Mouse (Mus musculus): Measurements from ENCODE around the gene Rrp12.
"Not testable (repeated sequence)": the region's sequence is repeated elsewhere in the genome, so short reads cannot be mapped to it uniquely, and the experiment has no call there.

The Rrp12 gene

DNA sequence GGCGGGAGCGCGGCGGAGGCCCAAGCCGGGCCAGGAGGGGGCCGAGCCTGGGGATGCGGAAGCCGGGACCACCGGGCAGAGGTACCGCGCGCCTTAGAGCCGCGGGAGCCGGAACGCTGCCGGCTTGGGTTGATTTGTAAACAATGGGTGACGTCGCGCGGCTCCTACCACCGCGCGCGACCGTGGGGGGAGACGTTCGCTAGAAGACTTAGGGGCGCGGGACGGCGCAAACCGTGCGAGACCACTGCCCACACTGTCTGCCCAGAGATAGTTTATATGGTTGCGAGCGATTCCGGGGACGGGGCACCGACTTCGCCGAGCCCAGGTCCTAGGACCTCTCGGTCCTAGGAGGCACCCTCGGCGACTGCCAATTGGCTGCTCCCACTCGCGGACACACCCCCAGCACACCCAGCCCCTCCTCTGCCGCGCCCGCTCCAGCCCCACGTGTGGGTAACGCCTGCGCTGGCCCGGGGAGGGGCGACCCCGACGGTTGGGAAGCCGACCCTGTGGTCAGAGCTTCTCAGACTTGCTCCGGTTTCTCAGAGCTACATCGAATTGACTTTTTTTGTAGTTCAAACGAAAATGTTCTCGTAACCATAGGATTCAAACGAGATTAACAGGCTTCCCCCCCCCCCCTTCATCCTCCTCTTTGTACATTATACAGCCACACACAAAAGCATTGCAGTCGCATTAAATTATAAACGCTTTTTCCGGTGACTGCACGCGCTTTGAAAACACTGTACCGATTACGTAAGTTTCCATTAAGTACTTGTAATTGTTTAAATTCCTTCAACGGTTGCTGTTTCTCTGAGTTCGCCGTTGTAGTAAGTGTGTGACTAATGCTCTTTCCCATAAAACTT, 47.8 kb downstream of the Rrp12 start, which contains the start of gene Frat2:
Gene Frat2, minus strand, starts transcription at position 141 of the 860 bp plus-strand sequence.
- DNase-seq (ENCODE audit: low spot score in 2 of 2) = peak; percentile 77 to 81

- DNase-seq (ENCODE audit: low spot score in 2 of 2) = not testable (repeated sequence)
Measured at GRCm38 (mm10) chr19:41847614-41847991, 48.4 kb downstream of the Rrp12 start.

GRCm38 (mm10) chr19:41847091-41847581, 48.8 kb downstream of the Rrp12 start:
- DNase-seq (ENCODE audit: low spot score in 2 of 2) = peak in 1 of 2 experiments; percentile 48

DNA sequence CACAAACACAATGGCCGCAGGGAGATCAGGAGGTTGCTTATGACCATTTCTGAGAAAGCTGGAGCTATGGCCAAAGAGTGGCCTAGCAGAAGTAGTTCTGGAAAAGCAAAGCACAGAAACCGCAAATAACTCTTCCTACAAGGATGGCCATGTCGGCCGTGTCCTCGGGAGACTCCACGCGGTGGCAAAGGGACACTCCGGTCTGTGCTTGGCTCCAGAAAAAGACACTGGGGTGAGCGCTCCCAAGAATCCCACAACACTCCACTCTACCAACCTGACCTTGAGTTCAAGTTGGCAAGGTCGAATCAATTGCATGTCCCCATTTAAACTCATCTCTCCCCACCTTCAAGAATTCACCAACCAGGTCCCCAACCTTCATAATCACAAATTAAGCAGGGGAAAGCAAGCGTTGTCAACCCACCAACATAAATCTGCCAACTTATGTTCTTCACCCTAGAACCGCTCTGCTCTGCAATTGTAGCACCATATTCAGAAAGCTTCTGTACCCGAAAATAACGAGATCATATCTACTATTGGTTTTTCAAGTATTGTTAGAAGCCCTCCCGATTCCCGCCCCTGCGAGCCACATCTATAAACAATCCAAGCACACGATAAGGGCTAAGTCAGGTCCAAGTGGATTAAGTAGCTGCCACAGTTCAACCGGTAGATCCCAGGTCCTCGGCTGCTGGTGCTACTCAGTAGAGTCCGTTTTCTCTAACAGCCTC, 49.4 kb downstream of the Rrp12 start:
- no peak for DNase-seq (ENCODE audit: low spot score in 2 of 2)

GRCm38 (mm10) chr19:41844345-41844744, 51.6 kb downstream of the Rrp12 start:
- no peak for DNase-seq (ENCODE audit: low spot score in 2 of 2)

DNA sequence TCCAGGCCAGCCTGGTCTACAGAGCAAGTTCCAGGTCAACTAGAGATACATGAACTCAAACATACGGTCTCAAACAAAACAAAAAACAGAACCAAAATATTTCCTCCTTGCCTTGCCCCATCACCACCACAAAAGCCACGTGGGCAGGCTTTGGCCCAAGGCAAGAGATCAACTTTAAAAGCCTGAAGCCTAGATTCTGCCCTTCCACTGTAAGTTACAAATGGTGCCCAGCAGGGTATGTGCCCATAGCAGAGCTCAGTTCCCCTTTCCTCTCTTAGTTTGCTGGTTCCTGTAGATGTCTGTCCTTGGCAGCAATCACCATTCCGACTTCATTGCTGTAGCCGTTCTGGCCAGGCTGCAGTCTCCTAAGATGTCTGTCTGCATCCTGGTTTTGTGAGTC, 53.3 kb downstream of the Rrp12 start:
- DNase-seq (ENCODE audit: low spot score in 2 of 2) = no peak

DNA sequence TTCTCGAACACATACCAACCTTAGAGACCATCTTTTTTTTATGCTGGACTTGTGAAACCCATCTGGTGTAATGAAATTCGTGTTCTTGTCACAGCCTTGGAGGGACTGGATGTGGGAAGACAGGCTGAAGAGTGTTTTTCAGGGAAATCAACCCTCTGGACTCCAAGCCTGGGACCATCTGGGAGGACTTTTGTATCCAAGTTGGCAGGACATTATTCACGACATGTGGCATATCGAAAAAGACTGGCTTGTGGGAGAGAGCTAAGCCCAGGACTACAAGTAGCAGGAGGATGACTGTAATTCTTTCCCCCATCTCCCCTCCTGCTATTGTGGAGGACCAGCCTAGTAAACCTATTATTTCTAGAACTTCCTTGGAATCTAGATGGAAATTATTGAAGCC, 53.8 kb downstream of the Rrp12 start:
- DNase-seq (ENCODE audit: low spot score in 2 of 2) = no peak

DNA sequence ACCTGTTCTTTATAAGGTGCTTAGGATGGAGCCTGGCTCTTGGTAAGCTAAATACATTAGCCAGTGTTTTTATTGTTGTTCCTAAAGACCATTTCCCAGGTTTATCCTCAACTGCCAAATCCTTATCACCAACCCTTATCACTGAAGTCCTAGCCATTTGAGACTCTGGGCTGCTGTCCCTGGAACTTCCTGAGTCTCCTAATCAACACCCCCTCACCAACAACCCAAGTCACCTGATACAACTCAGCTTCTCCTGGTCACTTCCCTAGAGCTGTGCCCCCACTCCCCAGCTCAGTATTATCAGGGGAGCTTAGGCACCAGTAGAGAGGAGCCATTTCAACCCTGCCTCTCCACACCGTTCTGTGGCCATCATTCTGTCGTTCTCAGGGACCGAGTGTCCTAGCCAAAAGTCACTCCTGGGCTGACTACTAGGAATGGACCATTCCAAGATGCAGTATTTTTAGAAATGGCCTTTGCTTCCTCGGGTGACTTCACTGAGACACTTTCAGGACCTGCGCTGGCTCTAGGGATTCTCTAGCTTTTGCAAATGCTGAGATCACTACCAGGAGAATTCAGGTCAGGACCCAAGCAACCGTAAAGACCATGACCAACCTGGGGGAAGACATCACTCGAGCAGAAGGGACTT, 54.7 kb downstream of the Rrp12 start:
- DNase-seq (ENCODE audit: low spot score in 2 of 2) = no peak

DNA sequence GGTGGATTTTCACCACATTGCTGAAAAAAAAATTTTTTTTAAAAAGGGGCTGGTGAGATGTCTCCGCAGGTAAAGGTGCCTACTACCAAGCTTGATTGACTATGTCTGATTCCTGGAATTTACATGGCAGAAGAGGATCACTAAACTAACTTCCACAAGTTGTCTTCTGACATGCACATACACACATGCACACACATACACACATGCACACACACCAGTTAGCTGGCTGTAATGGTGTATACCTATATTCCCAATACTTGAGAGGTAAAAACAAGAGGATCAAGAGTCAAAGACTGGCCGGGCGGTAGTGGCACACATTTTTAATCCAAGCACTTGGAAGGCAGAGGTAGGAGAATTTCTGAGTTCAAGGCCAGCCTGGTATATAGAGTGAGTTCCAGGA, 56.3 kb downstream of the Rrp12 start:
- no peak for DNase-seq (ENCODE audit: low spot score in 2 of 2)

DNA sequence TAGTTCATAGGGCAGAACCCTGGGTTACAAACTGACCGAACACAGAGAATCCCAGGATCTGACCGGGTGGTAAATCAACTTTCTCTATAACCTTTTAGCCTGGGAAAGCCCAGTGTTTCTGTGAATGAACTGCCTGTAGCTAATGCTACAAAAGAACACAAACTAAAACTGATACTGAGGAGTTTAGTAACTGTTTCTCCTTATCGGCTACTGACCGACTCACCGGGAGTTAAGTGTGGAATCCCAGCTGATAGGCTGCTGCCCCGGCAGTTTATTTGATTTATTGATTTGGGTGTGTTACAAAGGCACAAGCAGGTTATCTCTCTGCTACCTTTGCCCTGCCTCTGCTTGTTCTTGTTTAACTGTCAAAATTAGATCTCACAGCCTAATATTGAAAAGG, 57.2 kb downstream of the Rrp12 start:
- DNase-seq (ENCODE audit: low spot score in 2 of 2) = no peak

- no peak for DNase-seq (ENCODE audit: low spot score in 2 of 2)
Measured at GRCm38 (mm10) chr19:41837917-41838261, 58.1 kb downstream of the Rrp12 start.

DNA sequence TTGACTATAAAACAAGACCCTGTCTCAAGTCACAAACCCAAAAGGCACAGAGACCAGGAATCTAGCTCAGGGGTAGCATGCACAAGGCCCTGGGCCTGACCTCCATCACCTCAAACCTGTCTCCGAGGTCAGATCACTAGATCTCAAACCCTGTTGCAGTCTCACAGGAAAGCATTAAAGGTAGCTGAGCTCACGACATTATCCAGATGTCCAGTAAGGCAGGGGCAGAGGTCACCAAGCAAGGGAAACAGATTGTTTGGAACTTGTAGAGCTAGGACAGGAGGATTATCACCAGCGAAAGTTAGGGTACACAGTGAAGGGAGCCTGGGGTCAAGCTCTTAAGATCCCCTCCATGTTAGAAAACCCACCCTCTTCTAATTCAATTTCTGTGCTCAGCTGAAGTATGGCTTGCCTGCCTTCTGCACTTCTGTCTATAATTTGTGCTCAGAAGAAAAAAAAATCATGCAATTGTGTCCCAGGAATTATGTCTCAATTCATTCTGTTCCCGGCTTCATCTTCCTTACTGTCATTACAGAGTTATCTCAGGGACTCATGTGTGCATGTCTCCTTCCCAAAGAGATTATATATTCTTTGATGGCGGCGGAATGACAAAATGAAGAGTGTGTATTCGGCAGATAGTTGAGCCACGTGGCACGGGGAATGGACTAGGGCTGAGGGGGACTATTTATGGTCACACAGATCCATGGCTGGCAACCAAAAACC, 58.6 kb downstream of the Rrp12 start:
- DNase-seq (ENCODE audit: low spot score in 2 of 2) = no peak

DNA sequence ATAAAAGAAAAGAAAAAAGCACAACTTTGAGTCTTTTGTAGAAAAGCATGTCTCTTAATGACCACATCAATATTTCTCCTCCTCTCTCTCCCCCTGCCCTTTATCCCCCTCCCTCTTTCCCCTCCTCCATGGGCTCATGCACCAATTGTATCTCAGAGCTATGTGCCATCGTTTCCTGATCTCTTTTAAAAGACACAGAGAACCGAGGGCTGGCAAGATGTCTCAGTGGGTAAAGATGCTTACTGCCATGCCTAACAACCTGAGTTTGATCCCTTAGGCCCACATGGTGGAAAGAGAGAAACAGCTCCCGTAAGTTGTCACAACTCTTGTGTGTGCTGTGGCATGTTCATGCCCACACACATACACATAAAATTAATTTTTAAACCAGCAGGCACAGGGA, 59.3 kb downstream of the Rrp12 start:
- no peak for DNase-seq (ENCODE audit: low spot score in 2 of 2)

GRCm38 (mm10) chr19:41835816-41836215, 60.2 kb downstream of the Rrp12 start:
- DNase-seq (ENCODE audit: low spot score in 2 of 2) = peak in 1 of 2 experiments; percentile 28

DNA sequence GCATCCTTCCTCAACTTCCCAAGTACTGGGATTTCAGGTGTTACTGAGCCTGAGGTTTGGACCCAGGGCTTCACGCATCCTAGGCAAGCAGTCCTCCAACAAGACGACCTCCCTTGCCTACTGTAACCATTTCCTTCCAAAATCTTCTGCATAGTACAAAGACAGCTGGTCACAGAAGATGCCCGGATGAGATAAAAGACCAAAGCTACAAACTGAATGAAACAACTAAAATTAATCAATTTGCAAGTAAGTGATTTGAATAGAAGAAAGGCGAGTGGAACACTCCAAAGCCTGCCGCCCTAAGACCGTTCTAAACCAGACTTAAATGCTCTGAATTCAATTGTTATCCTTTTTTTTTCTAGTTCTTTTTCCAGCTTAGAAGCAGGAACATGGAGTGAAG, 60.6 kb downstream of the Rrp12 start:
- DNase-seq (ENCODE audit: low spot score in 2 of 2) = no peak

DNA sequence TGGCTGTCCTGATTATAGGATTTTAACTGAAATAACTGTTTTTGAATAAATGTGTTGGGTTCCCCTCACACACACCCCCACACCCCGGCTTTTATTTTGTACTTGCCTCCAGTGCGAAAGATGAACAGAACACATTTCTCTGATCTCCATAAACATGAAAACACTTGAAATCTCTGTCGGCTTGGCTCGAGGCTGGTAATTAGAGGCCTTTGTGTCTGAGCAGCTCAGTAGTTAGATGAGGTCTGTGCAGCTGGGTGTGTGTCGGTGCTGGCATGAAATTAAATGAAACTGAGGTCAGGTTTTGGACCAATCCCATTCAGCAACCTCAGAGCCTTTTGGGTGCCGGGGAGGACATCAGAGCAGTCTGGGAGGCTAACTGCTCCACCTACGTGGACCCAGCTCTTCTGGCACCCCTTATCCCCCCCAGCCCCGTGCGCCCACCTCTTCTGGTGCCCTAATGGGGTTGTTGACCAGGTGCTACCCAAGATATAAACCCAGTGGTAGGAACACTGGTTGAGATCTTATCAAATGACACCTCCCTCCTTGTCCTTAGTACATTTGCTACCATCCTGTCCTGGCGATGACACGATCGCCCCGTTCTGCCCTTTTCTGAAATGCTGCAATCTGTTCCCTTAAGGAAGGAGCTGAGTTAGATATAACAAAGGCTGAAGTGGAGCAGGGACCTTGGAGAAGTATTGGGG, 63.3 kb downstream of the Rrp12 start:
- no peak for DNase-seq (ENCODE audit: low spot score in 2 of 2)

DNA sequence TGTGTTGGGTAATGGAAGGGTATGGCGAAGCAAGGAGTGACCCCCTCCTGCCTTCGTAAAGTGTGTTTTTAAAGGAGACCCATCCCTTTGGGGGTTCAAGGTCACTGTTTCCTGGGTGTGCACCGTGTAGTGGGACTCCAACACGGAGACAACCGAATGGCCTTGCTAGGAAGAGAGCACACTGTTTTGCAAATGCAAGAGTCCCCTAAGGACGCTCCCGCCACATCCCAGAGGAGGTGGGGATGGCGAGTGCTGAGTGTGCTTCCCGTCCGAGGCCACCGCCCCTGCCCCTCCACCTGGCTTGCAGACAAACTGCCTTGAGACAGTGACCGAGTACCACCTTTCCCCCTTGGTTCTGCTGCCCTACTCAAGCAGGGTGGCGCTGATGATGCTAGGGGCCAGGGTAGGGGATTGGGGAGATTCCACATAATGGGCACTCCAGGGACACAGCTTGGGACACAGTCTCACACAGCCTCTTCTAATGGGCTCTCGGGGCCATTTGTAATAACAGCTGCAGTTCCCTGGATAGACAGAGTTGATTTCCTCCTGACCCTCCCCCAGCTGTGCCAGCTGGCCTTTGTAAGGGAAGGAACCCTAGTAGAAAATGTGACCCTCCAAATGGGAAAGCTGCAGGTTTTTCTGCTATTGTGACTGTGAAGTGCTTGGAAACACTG, 64.1 kb downstream of the Rrp12 start:
- DNase-seq (ENCODE audit: low spot score in 2 of 2) = no peak

- DNase-seq (ENCODE audit: low spot score in 2 of 2) = peak in 1 of 2 experiments; percentile 23
Measured at GRCm38 (mm10) chr19:41831101-41831570, 64.8 kb downstream of the Rrp12 start.

GRCm38 (mm10) chr19:41830106-41831031, 65.6 kb downstream of the Rrp12 start:
- peak; percentile 52 to 65 for DNase-seq (ENCODE audit: low spot score in 2 of 2)

Measured in frontal cortex, postnatal 14 days (tissue).